Mouse (Mus musculus): Measurements from ENCODE around the gene Pop5. TPM values are rescaled to one million over a fixed set of nuclear protein-coding genes. Genes with fewer than 3 reads are reported as not detected.

Gene Pop5
- polyA plus RNA-seq, 1 experiment from 2014 or later = 88.1 TPM

GRCm38 (mm10) chr5:115237803-115238728, 2.4 kb downstream of the Pop5 start:
- under 1% methylated on average over 88 of the region's 88 CpGs for WGBS (ENCODE audit: insufficient replicate concordance)
- peak; percentile 87 for ATAC-seq (ENCODE audit: insufficient read depth)

GRCm38 (mm10) chr5:115238729-115239195, 3.1 kb downstream of the Pop5 start:
- Histone ChIP-seq H3K9ac (peak overlapping the region; percentile 81), H3K36me3 (replicated peaks) (peaks cover 43% of the 10 kb centered on the region), H3K4me3 (replicated peaks) (peak overlapping the region; percentile 84), H3K9me3 (replicated peaks) (no peaks in the 10 kb centered on the region), H3K27ac (replicated peaks) (peak overlapping the region; percentile 74), H3K4me2 (peak overlapping the region; percentile 88), H3K4me1 (replicated peaks) (peaks cover 39% of the 10 kb centered on the region), H3K27me3 (peaks cover 28% of the 10 kb centered on the region)
- 7% methylated on average over 11 of the region's 11 CpGs for whole genome bisulfite sequencing (ENCODE audit: insufficient replicate concordance)
- ATAC-seq (ENCODE audit: insufficient read depth) = no peak

More at GRCm38 (mm10) chr5:115237803-115238728, 2.4 kb downstream of the Pop5 start:
- H3K4me2 ChIP-seq = peak overlapping the region; percentile 88
- H3K9ac ChIP-seq = peak overlapping the region; percentile 81
- no peaks in the 10 kb centered on the region for H3K9me3 ChIP-seq (replicated peaks)
- peaks cover 36% of the 10 kb centered on the region for H3K36me3 ChIP-seq (replicated peaks)
- peak overlapping the region; percentile 74 for H3K27ac ChIP-seq (replicated peaks)
- H3K27me3 ChIP-seq = peaks cover 35% of the 10 kb centered on the region
- H3K4me1 ChIP-seq (replicated peaks) = peaks cover 39% of the 10 kb centered on the region
- peak overlapping the region; percentile 84 for H3K4me3 ChIP-seq (replicated peaks)

GRCm38 (mm10) chr5:115240191-115240590, 4.6 kb downstream of the Pop5 start:
- Histone ChIP-seq H3K27me3 (peaks cover 14% of the 10 kb centered on the region), H3K4me1 (replicated peaks) (peaks cover 36% of the 10 kb centered on the region), H3K4me2 (no peak overlapping the region), H3K9me3 (replicated peaks) (no peaks in the 10 kb centered on the region), H3K4me3 (replicated peaks) (no peak overlapping the region), H3K36me3 (replicated peaks) (peaks cover 57% of the 10 kb centered on the region), H3K27ac (replicated peaks) (no peak overlapping the region), H3K9ac (no peak overlapping the region)
- 82% methylated on average over 11 of the region's 11 CpGs for WGBS (ENCODE audit: insufficient replicate concordance)
- no peak for ATAC-seq (ENCODE audit: insufficient read depth)

- no peak for ATAC-seq (ENCODE audit: insufficient read depth)
- no peak overlapping the region for H3K27ac ChIP-seq (replicated peaks)
- H3K4me1 ChIP-seq (replicated peaks) = peaks cover 3% of the 10 kb centered on the region
- H3K27me3 ChIP-seq = no peaks in the 10 kb centered on the region
- no peak overlapping the region for H3K4me2 ChIP-seq
- H3K9ac ChIP-seq = no peak overlapping the region
- H3K4me3 ChIP-seq (replicated peaks) = no peak overlapping the region
- 75% methylated on average over 1 of the region's 1 CpGs for WGBS (ENCODE audit: insufficient replicate concordance)
- no peaks in the 10 kb centered on the region for H3K9me3 ChIP-seq (replicated peaks)
- H3K36me3 ChIP-seq (replicated peaks) = peaks cover 76% of the 10 kb centered on the region
Measured at GRCm38 (mm10) chr5:115255472-115255871, 19.8 kb downstream of the Pop5 start.

GRCm38 (mm10) chr5:115256909-115257546, 21.4 kb downstream of the Pop5 start:
- Histone ChIP-seq H3K4me1 (replicated peaks) (peaks cover 15% of the 10 kb centered on the region), H3K27ac (replicated peaks) (no peak overlapping the region), H3K9ac (no peak overlapping the region), H3K9me3 (replicated peaks) (no peaks in the 10 kb centered on the region), H3K27me3 (no peaks in the 10 kb centered on the region), H3K4me2 (no peak overlapping the region), H3K4me3 (replicated peaks) (no peak overlapping the region), H3K36me3 (replicated peaks) (peaks cover 73% of the 10 kb centered on the region)
- 91% methylated on average over 10 of the region's 10 CpGs for WGBS (ENCODE audit: insufficient replicate concordance)
- no peak for ATAC-seq (ENCODE audit: insufficient read depth)

- H3K27me3 ChIP-seq = no peaks in the 10 kb centered on the region
- peak overlapping the region; percentile 5; the same call in 1 of the 2 replicates for H3K4me2 ChIP-seq
- peak; percentile 75 for ATAC-seq (ENCODE audit: insufficient read depth)
- H3K9me3 ChIP-seq (replicated peaks) = no peaks in the 10 kb centered on the region
- 70% methylated on average over 6 of the region's 6 CpGs for WGBS (ENCODE audit: insufficient replicate concordance)
- peaks cover 45% of the 10 kb centered on the region for H3K4me1 ChIP-seq (replicated peaks)
- no peak overlapping the region for H3K4me3 ChIP-seq (replicated peaks)
- H3K27ac ChIP-seq (replicated peaks) = peak overlapping the region; percentile 38
- peaks cover 91% of the 10 kb centered on the region for H3K36me3 ChIP-seq (replicated peaks)
- H3K9ac ChIP-seq = no peak overlapping the region
Measured at GRCm38 (mm10) chr5:115260356-115260755, 24.7 kb downstream of the Pop5 start.

GRCm38 (mm10) chr5:115261141-115261540, 25.5 kb downstream of the Pop5 start:
- Histone ChIP-seq H3K27me3 (no peaks in the 10 kb centered on the region), H3K4me1 (replicated peaks) (peaks cover 53% of the 10 kb centered on the region), H3K9ac (no peak overlapping the region), H3K27ac (replicated peaks) (peak overlapping the region; percentile 38; the same call in 1 of the 2 replicates), H3K36me3 (replicated peaks) (peaks cover 89% of the 10 kb centered on the region), H3K9me3 (replicated peaks) (no peaks in the 10 kb centered on the region), H3K4me2 (peak overlapping the region; percentile 5; the same call in 1 of the 2 replicates), H3K4me3 (replicated peaks) (no peak overlapping the region)
- WGBS (ENCODE audit: insufficient replicate concordance) = 87% methylated on average over 8 of the region's 8 CpGs
- no peak for ATAC-seq (ENCODE audit: insufficient read depth)

GRCm38 (mm10) chr5:115261880-115262279, 26.2 kb downstream of the Pop5 start:
- H3K4me3 ChIP-seq (replicated peaks) = no peak overlapping the region
- peaks cover 60% of the 10 kb centered on the region for H3K4me1 ChIP-seq (replicated peaks)
- H3K4me2 ChIP-seq = no peak overlapping the region
- no peak overlapping the region for H3K9ac ChIP-seq
- H3K9me3 ChIP-seq (replicated peaks) = no peaks in the 10 kb centered on the region
- 69% methylated on average over 1 of the region's 1 CpGs for WGBS (ENCODE audit: insufficient replicate concordance)
- no peak for ATAC-seq (ENCODE audit: insufficient read depth)
- H3K27ac ChIP-seq (replicated peaks) = no peak overlapping the region
- no peaks in the 10 kb centered on the region for H3K27me3 ChIP-seq
- H3K36me3 ChIP-seq (replicated peaks) = peaks cover 88% of the 10 kb centered on the region

- no peak overlapping the region for H3K4me3 ChIP-seq (replicated peaks)
- H3K27me3 ChIP-seq = no peaks in the 10 kb centered on the region
- no peak overlapping the region for H3K27ac ChIP-seq (replicated peaks)
- no peak for ATAC-seq (ENCODE audit: insufficient read depth)
- 88% methylated on average over 14 of the region's 14 CpGs for WGBS (ENCODE audit: insufficient replicate concordance)
- H3K9me3 ChIP-seq (replicated peaks) = no peaks in the 10 kb centered on the region
- H3K9ac ChIP-seq = no peak overlapping the region; the same call in 1 of the 2 replicates
- peaks cover 68% of the 10 kb centered on the region for H3K4me1 ChIP-seq (replicated peaks)
- peak overlapping the region; percentile 2; the same call in 1 of the 2 replicates for H3K4me2 ChIP-seq
- peaks cover 83% of the 10 kb centered on the region for H3K36me3 ChIP-seq (replicated peaks)
Measured at GRCm38 (mm10) chr5:115262502-115263291, 27.1 kb downstream of the Pop5 start.

- H3K4me2 ChIP-seq = peak overlapping the region; percentile 80
Measured at GRCm38 (mm10) chr5:115266340-115266739, 30.7 kb downstream of the Pop5 start.

More at GRCm38 (mm10) chr5:115266340-115266739, 30.7 kb downstream of the Pop5 start:
- 70% methylated on average over 5 of the region's 5 CpGs for WGBS (ENCODE audit: insufficient replicate concordance)
- H3K27me3 ChIP-seq = no peaks in the 10 kb centered on the region
- peak overlapping the region; percentile 54 for H3K9ac ChIP-seq
- peak; percentile 53 for ATAC-seq (ENCODE audit: insufficient read depth)
- peaks cover 78% of the 10 kb centered on the region for H3K36me3 ChIP-seq (replicated peaks)
- no peaks in the 10 kb centered on the region for H3K9me3 ChIP-seq (replicated peaks)
- peak overlapping the region; percentile 100 for H3K27ac ChIP-seq (replicated peaks)
- peaks cover 90% of the 10 kb centered on the region for H3K4me1 ChIP-seq (replicated peaks)
- peak overlapping the region; percentile 99 for H3K4me3 ChIP-seq (replicated peaks)

Data from liver, embryonic 15.5 days (tissue).